Mouse (Mus musculus) hindbrain, embryonic 12.5 days (tissue): ENCODE results near the gene Cx3cr1. TPM values are rescaled to one million over a fixed set of nuclear protein-coding genes. Genes with fewer than 3 reads are reported as not detected.

ENCODE experiments used
- ATAC-seq: fragments of 200-750 bp; cut with Nextera tagmentation; 2 replicates; pipeline ENCODE4 v1.8.0; 2017; ENCODE audit warnings: moderate TSS enrichment; ENCODE audit not compliant: low FRiP score
- H3K27ac ChIP-seq: fragments of 300-500 bp; sonication (generic); 2 replicates; pipeline ENCODE4 v1.5.1; 2016; ENCODE audit warnings: mild to moderate bottlenecking
- H3K27me3 ChIP-seq: fragments of 300-500 bp; sonication (generic); 2 replicates; pipeline ENCODE4 v1.6.1; 2016; ENCODE audit warnings: mild to moderate bottlenecking
- H3K36me3 ChIP-seq: fragments of 300-500 bp; sonication (generic); 2 replicates; pipeline ENCODE4 v1.6.1; 2016; ENCODE audit warnings: mild to moderate bottlenecking
- H3K4me1 ChIP-seq: fragments of 300-500 bp; sonication (generic); 2 replicates; pipeline ENCODE4 v1.6.1; 2016
- H3K4me2 ChIP-seq: fragments of 300-500 bp; sonication (generic); replicated peaks from 2 replicates; pipeline ENCODE4 v1.6.1; 2016; ENCODE audit warnings: mild to moderate bottlenecking
- H3K4me3 ChIP-seq: fragments of 300-500 bp; sonication (generic); 2 replicates; pipeline ENCODE4 v1.5.1; 2016; ENCODE audit warnings: mild to moderate bottlenecking
- H3K9ac ChIP-seq: fragments of 300-500 bp; sonication (generic); 2 replicates; pipeline ENCODE4 v1.6.1; 2016; ENCODE audit warnings: mild to moderate bottlenecking, moderate library complexity
- H3K9me3 ChIP-seq: fragments of 300-500 bp; sonication (generic); replicated peaks from 2 replicates; pipeline ENCODE4 v1.6.1; 2016; ENCODE audit warnings: mild to moderate bottlenecking
- WGBS: fragments of 180-500 bp; shearing (Covaris S2); methylation state at CpG from one replicate; pipeline ENCODE4 v1.1.7; 2016; 5-methylcytosine and 5-hydroxymethylcytosine counted together
- polyA plus RNA-seq: library from polyadenylated mRNA; unstranded; fragments of >200 nt; fragmentation: Nextera tagmentation; extraction: Ambion mirVana; gene quantifications from 2 replicates; pipeline ENCODE4 v1.2.1, GENCODE M21; 2016

The Cx3cr1 gene
- polyA plus RNA-seq, 1 experiment from 2014 or later = 7.5 TPM

- H3K9ac ChIP-seq = no peak overlapping the region
- H3K36me3 ChIP-seq = 0 out of 2 replicates have a peak, but pooled peaks cover 2% of the 10 kb centered on the region
- 57% methylated on average over 17 of the region's 17 CpGs for WGBS
- H3K4me3 ChIP-seq = no peak overlapping the region
- H3K27me3 ChIP-seq = 0 out of 2 replicates have a peak, but pooled peaks cover 2% of the 10 kb centered on the region
- no peaks in the 10 kb centered on the region for H3K9me3 ChIP-seq
- no peak overlapping the region for H3K27ac ChIP-seq
- ATAC-seq = no peak
- no peak overlapping the region for H3K4me2 ChIP-seq
- H3K4me1 ChIP-seq = peaks cover 39% of the 10 kb centered on the region
Measured at GRCm38 (mm10) chr9:119976704-119977556, 92.7 kb downstream of the Cx3cr1 start.

GRCm38 (mm10) chr9:119975286-119975685 lies 94.4 kb downstream of the Cx3cr1 start:
- ATAC-seq = no peak
- Histone ChIP-seq H3K4me3 (no peak overlapping the region), H3K9ac (no peak overlapping the region), H3K4me2 (no peak overlapping the region), H3K4me1 (peaks cover 28% of the 10 kb centered on the region), H3K9me3 (no peaks in the 10 kb centered on the region), H3K36me3 (0 out of 2 replicates have a peak, but pooled peaks cover 2% of the 10 kb centered on the region), H3K27ac (no peak overlapping the region), H3K27me3 (0 out of 2 replicates have a peak, but pooled peaks cover 2% of the 10 kb centered on the region)
- WGBS = 96% methylated on average over 4 of the region's 4 CpGs

GRCm38 (mm10) chr9:119974609-119975008 lies 95.1 kb downstream of the Cx3cr1 start:
- no peak overlapping the region for H3K4me2 ChIP-seq
- peaks cover 26% of the 10 kb centered on the region for H3K4me1 ChIP-seq
- H3K4me3 ChIP-seq = no peak overlapping the region
- no peak overlapping the region for H3K27ac ChIP-seq
- no peak overlapping the region for H3K9ac ChIP-seq
- no peak for ATAC-seq
- 79% methylated on average over 5 of the region's 5 CpGs for WGBS
- H3K27me3 ChIP-seq = 0 out of 2 replicates have a peak, but pooled peaks cover 2% of the 10 kb centered on the region
- H3K36me3 ChIP-seq = 0 out of 2 replicates have a peak, but pooled peaks cover 2% of the 10 kb centered on the region
- H3K9me3 ChIP-seq = no peaks in the 10 kb centered on the region

- Histone ChIP-seq H3K4me3 (no peak overlapping the region), H3K36me3 (0 out of 2 replicates have a peak, but pooled peaks cover 2% of the 10 kb centered on the region), H3K9ac (no peak overlapping the region), H3K27me3 (0 out of 2 replicates have a peak, but pooled peaks cover 2% of the 10 kb centered on the region), H3K27ac (no peak overlapping the region), H3K4me2 (no peak overlapping the region), H3K4me1 (peaks cover 26% of the 10 kb centered on the region), H3K9me3 (no peaks in the 10 kb centered on the region)
- no peak for ATAC-seq
- WGBS = 89% methylated on average over 26 of the region's 27 CpGs
Measured at GRCm38 (mm10) chr9:119973869-119974520, 95.7 kb downstream of the Cx3cr1 start.

GRCm38 (mm10) chr9:119973281-119973680 lies 96.4 kb downstream of the Cx3cr1 start:
- Histone ChIP-seq H3K27ac (no peak overlapping the region), H3K36me3 (0 out of 2 replicates have a peak, but pooled peaks cover 2% of the 10 kb centered on the region), H3K9ac (no peak overlapping the region), H3K4me2 (no peak overlapping the region), H3K9me3 (no peaks in the 10 kb centered on the region), H3K4me3 (no peak overlapping the region), H3K4me1 (peaks cover 21% of the 10 kb centered on the region), H3K27me3 (no peaks in the 10 kb centered on the region)
- 95% methylated on average over 23 of the region's 23 CpGs for WGBS
- no peak for ATAC-seq

- Histone ChIP-seq H3K27ac (no peak overlapping the region), H3K4me3 (no peak overlapping the region), H3K27me3 (no peaks in the 10 kb centered on the region), H3K4me1 (peaks cover 14% of the 10 kb centered on the region), H3K9me3 (no peaks in the 10 kb centered on the region), H3K36me3 (0 out of 2 replicates have a peak, but pooled peaks cover 2% of the 10 kb centered on the region), H3K4me2 (no peak overlapping the region), H3K9ac (no peak overlapping the region)
- 94% methylated on average over 12 of the region's 12 CpGs for WGBS
- no peak for ATAC-seq
Measured at GRCm38 (mm10) chr9:119972582-119972981, 97.1 kb downstream of the Cx3cr1 start.

- Histone ChIP-seq H3K4me2 (no peak overlapping the region), H3K4me3 (no peak overlapping the region), H3K36me3 (0 out of 2 replicates have a peak, but pooled peaks cover 2% of the 10 kb centered on the region), H3K27ac (no peak overlapping the region), H3K27me3 (no peaks in the 10 kb centered on the region), H3K9me3 (no peaks in the 10 kb centered on the region), H3K9ac (no peak overlapping the region), H3K4me1 (peaks cover 10% of the 10 kb centered on the region)
- 93% methylated on average over 10 of the region's 10 CpGs for WGBS
- no peak for ATAC-seq
Measured at GRCm38 (mm10) chr9:119972166-119972565, 97.5 kb downstream of the Cx3cr1 start.

DNA sequence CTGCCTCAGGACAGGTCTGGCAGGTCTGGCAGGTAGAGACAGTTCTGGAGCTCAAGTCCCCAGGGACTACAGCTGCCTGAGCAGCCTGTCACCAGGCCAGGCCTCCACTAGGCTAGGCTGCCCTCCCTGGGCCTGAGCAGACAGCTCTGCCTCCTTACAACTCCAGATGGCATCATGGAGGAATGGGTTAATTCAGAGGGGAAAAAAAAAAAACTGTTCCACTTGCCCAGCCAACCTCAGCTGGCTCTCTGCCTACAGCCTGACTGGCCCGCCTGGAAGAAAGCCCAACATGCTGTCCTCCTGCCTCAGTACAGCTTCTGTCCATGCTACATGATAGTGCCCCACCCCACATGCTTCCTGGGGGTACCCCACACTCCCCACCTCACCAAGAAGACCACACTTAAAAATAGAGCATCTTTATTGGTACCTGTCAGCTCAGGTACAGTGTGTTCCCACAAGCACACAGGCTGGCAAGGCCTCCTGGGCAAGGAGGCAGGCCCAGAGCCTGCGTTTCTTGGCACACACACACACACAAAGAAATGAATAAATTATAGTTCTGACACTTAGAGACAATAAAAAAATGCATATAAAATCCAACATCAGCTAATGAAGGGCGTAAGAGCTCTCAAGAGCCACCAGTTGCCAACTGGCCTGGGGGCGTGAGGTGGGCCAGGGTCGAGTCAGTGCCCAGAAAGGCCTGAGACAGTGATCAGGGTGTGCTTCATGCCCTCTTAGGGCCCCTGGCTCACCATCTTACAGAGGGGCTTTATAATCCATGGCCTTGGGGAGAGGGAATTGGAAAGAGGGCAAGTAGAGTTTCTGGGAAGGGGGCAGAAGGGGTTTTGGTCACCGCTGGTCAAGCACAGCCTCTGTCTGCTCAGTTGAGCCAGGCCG lies 98.7 kb downstream of the Cx3cr1 start:
- 0 out of 2 replicates have a peak, but pooled peaks have one; percentile 38 for ATAC-seq
- Histone ChIP-seq H3K9ac (no peak overlapping the region), H3K9me3 (no peaks in the 10 kb centered on the region), H3K4me2 (no peak overlapping the region), H3K4me3 (no peak overlapping the region), H3K27ac (no peak overlapping the region), H3K36me3 (0 out of 2 replicates have a peak, but pooled peaks cover 2% of the 10 kb centered on the region), H3K4me1 (peaks cover 6% of the 10 kb centered on the region; the same call in 1 of the 2 replicates), H3K27me3 (no peaks in the 10 kb centered on the region)
- WGBS = 87% methylated on average over 7 of the region's 7 CpGs

DNA sequence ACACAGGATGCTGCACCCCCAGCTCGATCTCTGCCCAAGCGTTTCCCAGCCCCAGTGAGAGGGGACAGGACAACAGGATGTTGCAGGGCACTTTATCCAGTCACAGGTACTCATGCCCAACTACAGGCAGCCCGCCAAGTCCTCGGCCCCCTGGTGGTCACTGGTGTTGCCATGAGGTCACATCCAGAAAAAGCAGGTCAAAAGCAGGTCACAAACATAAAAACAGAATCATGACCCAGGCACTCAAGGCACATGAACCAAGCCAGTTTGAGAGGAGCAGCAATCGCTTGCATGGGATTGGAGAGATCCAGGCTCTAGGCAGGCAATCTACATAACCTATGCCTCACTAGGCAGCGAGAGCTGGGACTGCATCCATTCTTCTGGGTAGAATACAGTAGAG lies 99.5 kb downstream of the Cx3cr1 start:
- H3K27me3 ChIP-seq = no peaks in the 10 kb centered on the region
- H3K9me3 ChIP-seq = no peaks in the 10 kb centered on the region
- H3K4me2 ChIP-seq = no peak overlapping the region
- WGBS = 43% methylated on average over 6 of the region's 6 CpGs
- H3K9ac ChIP-seq = no peak overlapping the region
- no peak overlapping the region for H3K27ac ChIP-seq
- H3K4me3 ChIP-seq = no peak overlapping the region
- H3K36me3 ChIP-seq = 0 out of 2 replicates have a peak, but pooled peaks cover 2% of the 10 kb centered on the region
- H3K4me1 ChIP-seq = peaks cover 6% of the 10 kb centered on the region; the same call in 1 of the 2 replicates
- ATAC-seq = 0 out of 2 replicates have a peak, but pooled peaks have one; percentile 32

DNA sequence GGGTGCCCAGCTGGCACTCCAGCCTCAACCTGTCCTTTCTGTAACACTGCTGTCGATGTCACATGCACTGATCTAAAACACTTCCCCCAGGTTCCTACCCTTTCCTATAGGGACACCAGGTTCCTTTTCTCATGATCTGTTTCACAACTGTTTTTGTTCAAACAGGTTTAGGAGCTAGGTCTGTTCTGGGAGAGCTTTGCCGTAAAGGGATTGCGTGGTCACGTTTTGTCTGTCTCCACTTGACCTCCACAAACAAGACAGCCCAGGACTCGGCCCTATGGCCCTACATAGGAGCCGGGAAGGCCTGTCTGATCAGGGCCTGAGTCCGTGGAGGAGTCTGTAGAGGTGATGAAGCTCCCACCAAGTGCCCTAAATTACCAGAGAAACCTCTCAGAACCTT lies 99.9 kb downstream of the Cx3cr1 start:
- H3K4me3 ChIP-seq = no peak overlapping the region
- peaks cover 6% of the 10 kb centered on the region; the same call in 1 of the 2 replicates for H3K4me1 ChIP-seq
- no peaks in the 10 kb centered on the region for H3K27me3 ChIP-seq
- H3K4me2 ChIP-seq = no peak overlapping the region
- no peak overlapping the region for H3K27ac ChIP-seq
- 84% methylated on average over 7 of the region's 7 CpGs for WGBS
- no peaks in the 10 kb centered on the region for H3K9me3 ChIP-seq
- H3K36me3 ChIP-seq = 0 out of 2 replicates have a peak, but pooled peaks cover 2% of the 10 kb centered on the region
- ATAC-seq = no peak
- no peak overlapping the region for H3K9ac ChIP-seq

GRCm38 (mm10) chr9:119966221-119966910 lies 103.3 kb downstream of the Cx3cr1 start:
- no peak overlapping the region for H3K27ac ChIP-seq
- peaks cover 12% of the 10 kb centered on the region; the same call in 1 of the 2 replicates for H3K4me1 ChIP-seq
- no peaks in the 10 kb centered on the region for H3K9me3 ChIP-seq
- peaks cover 5% of the 10 kb centered on the region; the same call in 1 of the 2 replicates for H3K27me3 ChIP-seq
- H3K4me3 ChIP-seq = no peak overlapping the region
- WGBS = 89% methylated on average over 26 of the region's 26 CpGs
- no peaks in the 10 kb centered on the region for H3K36me3 ChIP-seq
- ATAC-seq = no peak
- no peak overlapping the region for H3K9ac ChIP-seq
- H3K4me2 ChIP-seq = no peak overlapping the region
